Mouse (Mus musculus): ENCODE measurements around the gene Ctdspl. TPM values are rescaled to one million over a fixed set of nuclear protein-coding genes. Genes with fewer than 3 reads are reported as not detected.

Ctdspl gene
- polyA plus RNA-seq, 1 experiment from 2014 or later: 5.6 TPM

DNA sequence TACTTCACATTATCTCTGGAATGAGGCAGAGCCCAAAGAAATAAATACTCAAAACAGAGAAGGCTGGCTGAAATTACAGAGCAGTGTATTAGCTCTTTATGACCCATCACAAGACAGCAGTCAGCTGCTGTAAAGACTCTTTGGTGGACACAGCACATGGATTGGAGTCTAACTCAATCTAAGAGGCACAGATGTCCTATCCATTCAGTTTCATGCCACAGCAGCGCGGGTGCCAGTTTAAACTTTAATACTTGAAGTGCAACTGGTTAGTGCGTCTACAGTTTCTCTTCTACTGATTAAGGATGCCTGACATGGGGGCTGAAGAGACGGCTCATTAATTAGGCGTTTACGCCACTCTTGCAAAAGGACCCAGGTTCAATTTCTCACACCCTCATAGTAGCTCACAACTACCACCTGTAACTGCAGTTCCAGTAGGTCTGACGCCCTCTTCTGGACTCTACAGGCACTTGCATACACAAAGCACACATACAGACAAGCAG, 99.6 kb downstream of the Ctdspl start:
- no peaks in the 10 kb centered on the region for H3K4me1 ChIP-seq
- no peaks in the 10 kb centered on the region for H3K27me3 ChIP-seq
- H3K9ac ChIP-seq (replicated peaks): no peak overlapping the region
- H3K27ac ChIP-seq (replicated peaks): no peak overlapping the region
- ATAC-seq (replicated peaks): no peak
- H3K9me3 ChIP-seq: no peaks in the 10 kb centered on the region
- no peak overlapping the region for H3K4me3 ChIP-seq
- 0 out of 2 replicates have a peak, but pooled peaks cover 2% of the 10 kb centered on the region for H3K36me3 ChIP-seq
- H3K4me2 ChIP-seq (replicated peaks): no peak overlapping the region
- WGBS: 75% methylated on average over 7 of the region's 7 CpGs

GRCm38 (mm10) chr9:119027337-119027736, 101.1 kb downstream of the Ctdspl start:
- WGBS: 82% methylated on average over 7 of the region's 7 CpGs
- no peaks in the 10 kb centered on the region for H3K27me3 ChIP-seq
- no peak overlapping the region for H3K27ac ChIP-seq (replicated peaks)
- H3K36me3 ChIP-seq: 0 out of 2 replicates have a peak, but pooled peaks cover 2% of the 10 kb centered on the region
- no peak overlapping the region for H3K4me2 ChIP-seq (replicated peaks)
- H3K4me3 ChIP-seq: no peak overlapping the region
- H3K9ac ChIP-seq (replicated peaks): no peak overlapping the region
- no peaks in the 10 kb centered on the region for H3K9me3 ChIP-seq
- peaks cover 7% of the 10 kb centered on the region; the same call in 1 of the 2 replicates for H3K4me1 ChIP-seq
- no peak for ATAC-seq (replicated peaks)

DNA sequence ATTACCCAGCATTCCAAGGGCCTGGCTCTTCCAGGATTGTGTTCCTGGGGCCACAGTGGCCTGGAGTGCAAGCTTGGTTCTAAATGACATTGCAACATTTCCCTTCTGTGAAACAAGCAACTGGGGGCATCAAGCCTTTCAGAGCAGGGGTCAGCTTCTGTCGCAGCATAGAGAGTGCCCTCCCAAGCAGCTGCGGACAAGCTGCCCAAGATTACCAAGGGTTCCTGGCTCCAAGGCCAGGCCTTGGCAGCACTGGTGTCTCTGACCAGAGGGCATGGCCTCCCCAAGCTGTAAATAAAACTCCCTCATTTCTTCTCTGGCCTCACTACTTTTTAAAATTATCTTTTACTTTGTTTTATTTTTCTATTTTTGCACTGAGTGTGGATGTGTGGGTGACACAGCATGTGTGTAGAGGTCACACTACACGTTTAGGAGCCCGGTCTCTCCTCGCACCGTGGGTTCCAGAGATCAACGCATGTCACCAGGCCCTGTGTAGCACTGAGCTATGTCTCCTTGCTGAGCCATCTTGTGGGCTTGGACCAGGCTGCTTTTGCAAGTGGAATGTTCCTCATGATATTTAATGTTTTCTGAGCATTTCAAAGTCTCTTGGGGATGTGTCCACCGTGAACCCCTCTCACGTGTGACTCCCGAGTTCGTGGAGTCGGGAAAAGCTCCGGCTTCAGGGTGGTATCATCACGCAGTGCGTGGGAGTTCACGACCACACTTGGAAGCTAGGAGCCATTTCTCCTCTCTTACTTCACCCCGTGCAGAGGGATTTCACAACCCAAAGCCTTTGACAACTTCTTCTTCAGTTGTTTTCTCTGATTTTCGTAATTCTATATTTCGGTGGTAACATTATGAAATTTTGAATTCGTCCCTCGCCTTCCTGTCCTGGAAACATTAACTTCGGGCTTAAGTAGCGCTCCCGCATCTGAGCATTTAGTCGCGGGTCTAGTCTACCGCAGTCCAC, 102.3 kb downstream of the Ctdspl start:
- Histone ChIP-seq H3K36me3 (0 out of 2 replicates have a peak, but pooled peaks cover 2% of the 10 kb centered on the region), H3K4me1 (peaks cover 19% of the 10 kb centered on the region), H3K4me2 (replicated peaks) (no peak overlapping the region), H3K9ac (replicated peaks) (no peak overlapping the region), H3K4me3 (no peak overlapping the region), H3K9me3 (no peaks in the 10 kb centered on the region), H3K27ac (replicated peaks) (no peak overlapping the region), H3K27me3 (no peaks in the 10 kb centered on the region)
- ATAC-seq (replicated peaks): no peak
- 96% methylated on average over 27 of the region's 27 CpGs for WGBS

GRCm38 (mm10) chr9:119029568-119029967, 103.3 kb downstream of the Ctdspl start:
- WGBS: 48% methylated on average over 7 of the region's 7 CpGs
- no peak for ATAC-seq (replicated peaks)
- Histone ChIP-seq H3K36me3 (0 out of 2 replicates have a peak, but pooled peaks cover 2% of the 10 kb centered on the region), H3K4me3 (no peak overlapping the region), H3K4me1 (peaks cover 29% of the 10 kb centered on the region), H3K27ac (replicated peaks) (no peak overlapping the region), H3K4me2 (replicated peaks) (no peak overlapping the region), H3K9me3 (no peaks in the 10 kb centered on the region), H3K27me3 (no peaks in the 10 kb centered on the region), H3K9ac (replicated peaks) (no peak overlapping the region)

DNA sequence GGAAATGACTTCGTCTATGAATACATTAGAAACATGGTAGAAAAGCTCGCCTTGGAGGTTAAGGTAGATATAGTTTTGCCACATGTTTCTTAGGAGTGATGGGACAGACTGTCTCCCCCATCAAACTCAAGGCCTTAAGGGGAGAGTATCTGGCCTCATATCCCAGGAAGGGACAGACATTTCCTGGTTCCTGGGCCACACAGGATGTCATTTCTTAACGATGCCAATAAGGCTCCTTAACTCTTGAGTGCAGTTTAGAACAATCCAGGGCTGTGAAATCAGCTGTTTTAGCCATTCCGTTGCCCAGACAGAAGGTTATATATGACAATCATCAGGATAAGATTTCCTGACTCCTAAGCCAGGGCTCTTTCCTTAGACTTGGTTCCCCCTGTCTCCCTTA, 104.8 kb downstream of the Ctdspl start:
- H3K4me3 ChIP-seq: no peak overlapping the region
- no peak overlapping the region for H3K4me2 ChIP-seq (replicated peaks)
- H3K9ac ChIP-seq (replicated peaks): no peak overlapping the region
- 90% methylated on average over 4 of the region's 4 CpGs for WGBS
- no peaks in the 10 kb centered on the region for H3K27me3 ChIP-seq
- H3K27ac ChIP-seq (replicated peaks): no peak overlapping the region
- H3K36me3 ChIP-seq: 0 out of 2 replicates have a peak, but pooled peaks cover 2% of the 10 kb centered on the region
- no peaks in the 10 kb centered on the region for H3K9me3 ChIP-seq
- ATAC-seq (replicated peaks): no peak
- peaks cover 43% of the 10 kb centered on the region for H3K4me1 ChIP-seq

- H3K27me3 ChIP-seq: no peaks in the 10 kb centered on the region
- H3K4me2 ChIP-seq (replicated peaks): no peak overlapping the region
- no peak overlapping the region for H3K4me3 ChIP-seq
- H3K4me1 ChIP-seq: peaks cover 47% of the 10 kb centered on the region
- WGBS: 83% methylated on average over 14 of the region's 14 CpGs
- no peak for ATAC-seq (replicated peaks)
- H3K27ac ChIP-seq (replicated peaks): no peak overlapping the region
- no peaks in the 10 kb centered on the region for H3K9me3 ChIP-seq
- H3K9ac ChIP-seq (replicated peaks): no peak overlapping the region
- 0 out of 2 replicates have a peak, but pooled peaks cover 2% of the 10 kb centered on the region for H3K36me3 ChIP-seq
Observed at GRCm38 (mm10) chr9:119031772-119032171, 105.5 kb downstream of the Ctdspl start.

GRCm38 (mm10) chr9:119032538-119032937, 106.3 kb downstream of the Ctdspl start:
- 0 out of 2 replicates have a peak, but pooled peaks cover 2% of the 10 kb centered on the region for H3K36me3 ChIP-seq
- peak overlapping the region; percentile 38; the same call in 1 of the 2 replicates for H3K27ac ChIP-seq (replicated peaks)
- no peak overlapping the region for H3K4me3 ChIP-seq
- no peak for ATAC-seq (replicated peaks)
- H3K9ac ChIP-seq (replicated peaks): no peak overlapping the region
- H3K4me1 ChIP-seq: peaks cover 52% of the 10 kb centered on the region
- WGBS: 22% methylated on average over 9 of the region's 9 CpGs
- no peaks in the 10 kb centered on the region for H3K27me3 ChIP-seq
- no peaks in the 10 kb centered on the region for H3K9me3 ChIP-seq
- no peak overlapping the region for H3K4me2 ChIP-seq (replicated peaks)

DNA sequence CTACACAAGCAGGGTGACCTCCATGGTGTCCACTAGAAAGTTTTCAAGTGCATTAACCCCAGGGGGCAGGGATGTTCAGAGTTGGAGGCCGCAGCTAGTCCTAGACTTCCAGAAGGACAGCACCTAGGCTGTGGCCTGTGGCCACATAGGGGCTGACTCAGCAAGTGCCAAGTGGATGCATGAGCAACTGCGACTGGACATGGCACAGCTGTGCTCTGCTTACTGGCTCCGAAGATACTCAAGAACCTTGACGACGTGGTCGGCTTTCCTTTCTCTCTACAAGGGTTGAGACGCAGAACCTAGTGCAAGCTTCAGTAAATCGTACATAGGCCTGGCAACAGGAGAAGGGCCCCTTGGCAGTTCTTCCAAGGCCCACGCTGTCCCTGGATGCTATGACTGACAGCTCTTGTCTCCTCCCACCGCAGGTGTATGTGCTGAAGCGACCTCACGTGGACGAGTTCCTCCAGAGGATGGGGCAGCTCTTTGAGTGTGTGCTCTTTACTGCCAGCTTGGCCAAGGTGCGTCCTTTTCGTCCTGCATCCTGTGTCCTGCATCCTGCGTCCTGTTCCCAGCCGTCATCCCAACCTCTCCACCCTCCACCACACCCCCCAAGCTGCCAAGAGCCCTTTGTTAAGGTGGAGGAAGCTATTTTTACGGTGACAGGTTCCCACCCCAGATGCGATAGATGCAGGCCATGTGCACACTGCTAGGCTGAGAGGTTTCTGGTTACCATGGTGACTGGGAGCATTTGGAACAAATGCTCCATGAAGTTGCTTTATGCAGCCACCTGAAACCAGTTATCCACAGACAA, 107.1 kb downstream of the Ctdspl start:
- WGBS: 45% methylated on average over 19 of the region's 19 CpGs
- H3K27me3 ChIP-seq: no peaks in the 10 kb centered on the region
- H3K4me2 ChIP-seq (replicated peaks): no peak overlapping the region
- H3K4me1 ChIP-seq: peaks cover 52% of the 10 kb centered on the region
- H3K9ac ChIP-seq (replicated peaks): no peak overlapping the region
- no peaks in the 10 kb centered on the region for H3K9me3 ChIP-seq
- 0 out of 2 replicates have a peak, but pooled peaks cover 3% of the 10 kb centered on the region for H3K36me3 ChIP-seq
- H3K27ac ChIP-seq (replicated peaks): peak overlapping the region; percentile 38
- ATAC-seq (replicated peaks): peak; percentile 68
- H3K4me3 ChIP-seq: no peak overlapping the region

DNA sequence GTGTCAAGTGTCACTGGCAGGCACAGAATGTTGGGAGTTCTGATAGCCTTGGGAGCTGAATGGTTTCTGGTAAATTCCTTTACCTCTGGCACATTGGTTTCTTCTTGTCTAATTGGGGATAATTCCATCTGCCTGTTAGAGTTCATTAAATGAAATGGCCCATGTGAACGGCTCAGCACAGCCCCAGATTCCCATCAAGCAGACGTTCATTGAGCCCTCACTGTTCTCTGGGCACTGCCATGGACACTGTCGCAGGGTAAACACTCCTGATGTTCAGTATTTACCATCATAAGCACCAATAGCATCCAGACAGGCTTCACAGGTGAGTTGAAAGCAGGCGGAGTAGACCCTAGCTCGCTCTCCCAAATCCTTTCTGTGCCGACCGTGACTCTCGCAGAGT, 107.8 kb downstream of the Ctdspl start:
- H3K4me2 ChIP-seq (replicated peaks): no peak overlapping the region
- H3K36me3 ChIP-seq: 0 out of 2 replicates have a peak, but pooled peaks cover 5% of the 10 kb centered on the region
- peaks cover 52% of the 10 kb centered on the region for H3K4me1 ChIP-seq
- H3K9ac ChIP-seq (replicated peaks): no peak overlapping the region
- ATAC-seq (replicated peaks): no peak
- H3K27me3 ChIP-seq: no peaks in the 10 kb centered on the region
- H3K4me3 ChIP-seq: no peak overlapping the region
- 58% methylated on average over 8 of the region's 8 CpGs for WGBS
- no peaks in the 10 kb centered on the region for H3K9me3 ChIP-seq
- H3K27ac ChIP-seq (replicated peaks): peak overlapping the region; percentile 38

DNA sequence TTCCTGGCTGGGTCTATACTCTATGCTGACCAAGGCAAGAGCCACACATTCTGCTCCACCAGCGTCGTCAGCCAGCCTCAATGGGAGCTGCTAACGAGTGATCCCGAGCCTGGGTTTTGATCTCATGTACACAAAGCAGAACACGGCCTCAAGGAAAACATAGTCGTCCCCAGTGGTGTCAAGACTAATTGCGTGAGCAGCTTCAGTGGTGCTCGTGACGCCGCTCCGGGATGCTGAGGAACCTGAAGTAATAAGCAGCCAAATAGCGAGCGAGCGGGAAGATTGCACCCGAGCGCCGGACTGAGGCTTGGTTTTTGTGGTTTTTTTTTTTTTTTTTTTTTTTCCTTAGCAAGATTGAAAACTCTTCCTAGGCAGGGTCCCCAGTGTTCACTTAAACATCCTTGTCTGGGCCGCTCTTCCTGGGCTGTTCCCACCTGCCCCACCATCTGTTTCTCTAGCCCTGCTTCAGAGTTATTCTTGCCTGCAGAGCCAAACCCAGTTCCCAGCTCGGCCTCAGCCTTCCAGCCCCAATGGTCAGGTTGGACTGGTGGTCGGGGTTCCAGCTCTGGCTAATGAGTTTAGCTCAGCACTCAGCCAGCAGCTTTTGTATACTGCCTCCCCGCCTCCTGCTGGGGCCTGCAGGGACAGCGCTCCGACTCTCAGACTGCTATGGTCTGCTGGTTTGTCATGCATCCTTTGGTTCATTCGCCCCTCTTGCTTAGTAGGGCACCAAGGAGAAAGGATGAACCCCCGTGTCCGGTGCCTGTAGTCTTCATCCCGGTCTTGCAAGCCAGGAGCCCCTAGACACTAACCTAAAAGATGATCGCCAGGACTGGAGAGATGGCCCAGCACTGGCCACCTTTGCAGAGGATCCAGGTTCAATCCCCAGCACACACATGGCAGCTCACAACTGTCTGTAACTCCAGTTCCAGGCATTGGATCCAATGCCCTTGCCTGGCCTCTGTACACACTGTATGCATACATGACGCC, 108.7 kb downstream of the Ctdspl start:
- no peaks in the 10 kb centered on the region for H3K9me3 ChIP-seq
- WGBS: 39% methylated on average over 29 of the region's 29 CpGs
- ATAC-seq (replicated peaks): no peak
- no peaks in the 10 kb centered on the region for H3K27me3 ChIP-seq
- H3K9ac ChIP-seq (replicated peaks): no peak overlapping the region
- H3K4me2 ChIP-seq (replicated peaks): no peak overlapping the region
- H3K27ac ChIP-seq (replicated peaks): peak overlapping the region; percentile 38; the same call in 1 of the 2 replicates
- 0 out of 2 replicates have a peak, but pooled peaks cover 5% of the 10 kb centered on the region for H3K36me3 ChIP-seq
- H3K4me3 ChIP-seq: no peak overlapping the region
- peaks cover 53% of the 10 kb centered on the region for H3K4me1 ChIP-seq

DNA sequence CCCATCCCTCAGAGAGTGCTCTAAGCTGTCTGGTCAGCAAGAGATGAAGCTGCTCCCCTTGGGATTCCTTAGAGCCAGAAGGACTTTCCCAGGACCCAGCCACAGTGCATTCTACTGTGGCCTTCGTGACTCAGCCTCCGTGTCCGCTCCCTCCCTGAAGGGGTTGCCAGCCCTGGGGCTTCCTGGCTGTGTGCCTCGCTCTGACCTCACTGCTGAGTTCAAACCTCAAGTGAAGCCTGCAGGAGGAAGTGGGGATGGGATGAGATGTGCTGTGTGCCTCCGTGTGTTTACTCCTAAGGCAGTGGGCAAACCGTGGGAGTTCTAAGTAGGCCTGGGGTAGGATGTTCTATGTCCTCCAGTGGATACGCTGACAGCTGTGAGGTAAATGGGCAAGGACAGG, 109.6 kb downstream of the Ctdspl start:
- H3K4me1 ChIP-seq: peaks cover 59% of the 10 kb centered on the region
- H3K4me3 ChIP-seq: no peak overlapping the region
- H3K27ac ChIP-seq (replicated peaks): no peak overlapping the region
- no peaks in the 10 kb centered on the region for H3K9me3 ChIP-seq
- H3K36me3 ChIP-seq: 0 out of 2 replicates have a peak, but pooled peaks cover 2% of the 10 kb centered on the region
- no peak overlapping the region for H3K4me2 ChIP-seq (replicated peaks)
- no peaks in the 10 kb centered on the region for H3K27me3 ChIP-seq
- ATAC-seq (replicated peaks): no peak
- no peak overlapping the region for H3K9ac ChIP-seq (replicated peaks)
- 69% methylated on average over 7 of the region's 7 CpGs for whole genome bisulfite sequencing
